Mouse (Mus musculus) midbrain, embryonic 12.5 days (tissue): ENCODE measurements around the gene Prss16. TPM values are rescaled to one million over a fixed set of nuclear protein-coding genes. Genes with fewer than 3 reads are reported as not detected.
A peak's percentile ranks its signal among the peaks of the same experiment; 100 is the strongest.

Source experiments
- ATAC-seq: fragments of 200-750 bp; cut with Nextera tagmentation; 2 replicates; pipeline ENCODE4 v1.8.0; 2017; ENCODE audit warnings: low read depth, moderate TSS enrichment, moderate library complexity; ENCODE audit not compliant: low FRiP score
- H3K27ac ChIP-seq: fragments of 300-500 bp; sonication (generic); replicated peaks from 2 replicates; pipeline ENCODE4 v1.5.1; 2016; ENCODE audit warnings: mild to moderate bottlenecking
- H3K27me3 ChIP-seq: fragments of 300-500 bp; sonication (generic); 2 replicates; pipeline ENCODE4 v1.6.1; 2016; ENCODE audit warnings: mild to moderate bottlenecking
- H3K36me3 ChIP-seq: fragments of 300-500 bp; sonication (generic); 2 replicates; pipeline ENCODE4 v1.6.1; 2016
- H3K4me1 ChIP-seq: fragments of 300-500 bp; sonication (generic); 2 replicates; pipeline ENCODE4 v1.6.1; 2016
- H3K4me2 ChIP-seq: fragments of 300-500 bp; sonication (generic); replicated peaks from 2 replicates; pipeline ENCODE4 v1.6.1; 2016; ENCODE audit warnings: mild to moderate bottlenecking, moderate library complexity
- H3K4me3 ChIP-seq: fragments of 300-500 bp; sonication (generic); 2 replicates; pipeline ENCODE4 v1.5.1; 2016; ENCODE audit warnings: mild to moderate bottlenecking
- H3K9ac ChIP-seq: fragments of 300-500 bp; sonication (generic); replicated peaks from 2 replicates; pipeline ENCODE4 v1.6.1; 2016; ENCODE audit warnings: mild to moderate bottlenecking, moderate library complexity
- H3K9me3 ChIP-seq: fragments of 300-500 bp; sonication (generic); 2 replicates; pipeline ENCODE4 v1.6.1; 2016; ENCODE audit warnings: mild to moderate bottlenecking
- WGBS: fragments of 180-500 bp; shearing (Covaris S2); methylation state at CpG from one replicate; pipeline ENCODE4 v1.1.7; 2016; 5-methylcytosine and 5-hydroxymethylcytosine counted together
- polyA plus RNA-seq: library from polyadenylated mRNA; unstranded; fragments of >200 nt; fragmentation: Nextera tagmentation; extraction: Ambion mirVana; gene quantifications from 2 replicates; pipeline ENCODE4 v1.2.1, GENCODE M21; 2016

The Prss16 gene
- polyA plus RNA-seq, 1 experiment from 2014 or later, result not detected

- H3K27me3 ChIP-seq, result no peaks in the 10 kb centered on the region
- H3K4me3 ChIP-seq, result peak overlapping the region; percentile 42
- H3K4me2 ChIP-seq, result peak overlapping the region; percentile 67
- no peaks in the 10 kb centered on the region for H3K36me3 ChIP-seq
- peak overlapping the region; percentile 85; the same call in 1 of the 2 replicates for H3K27ac ChIP-seq
- peak overlapping the region; percentile 65; the same call in 1 of the 2 replicates for H3K9ac ChIP-seq
- 53% methylated on average over 5 of the region's 5 CpGs for WGBS
- H3K4me1 ChIP-seq, result peaks cover 21% of the 10 kb centered on the region
- ATAC-seq, result no peak
- no peaks in the 10 kb centered on the region for H3K9me3 ChIP-seq
These were observed 24.4 kb upstream of the Prss16 start for GRCm38 (mm10) chr13:22033741-22034442.

GRCm38 (mm10) chr13:22030493-22030892 is 21.0 kb upstream of the Prss16 start:
- no peaks in the 10 kb centered on the region for H3K9me3 ChIP-seq
- no peak overlapping the region for H3K27ac ChIP-seq
- H3K4me2 ChIP-seq, result no peak overlapping the region
- H3K4me1 ChIP-seq, result peaks cover 22% of the 10 kb centered on the region
- ATAC-seq, result no peak
- WGBS, result 14% methylated on average over 4 of the region's 4 CpGs
- no peak overlapping the region for H3K9ac ChIP-seq
- H3K4me3 ChIP-seq, result no peak overlapping the region
- H3K36me3 ChIP-seq, result no peaks in the 10 kb centered on the region
- H3K27me3 ChIP-seq, result no peaks in the 10 kb centered on the region

- Histone ChIP-seq H3K36me3 (no peaks in the 10 kb centered on the region), H3K4me1 (peaks cover 22% of the 10 kb centered on the region), H3K27ac (no peak overlapping the region), H3K4me3 (no peak overlapping the region), H3K27me3 (no peaks in the 10 kb centered on the region), H3K9ac (no peak overlapping the region), H3K9me3 (no peaks in the 10 kb centered on the region), H3K4me2 (no peak overlapping the region)
- ATAC-seq, result no peak
- 21% methylated on average over 8 of the region's 8 CpGs for WGBS
These were observed 20.4 kb upstream of the Prss16 start for GRCm38 (mm10) chr13:22029928-22030327.

GRCm38 (mm10) chr13:22028673-22029460 is 19.3 kb upstream of the Prss16 start:
- Histone ChIP-seq H3K9ac (peak overlapping the region; percentile 59; the same call in 1 of the 2 replicates), H3K9me3 (no peaks in the 10 kb centered on the region), H3K27me3 (no peaks in the 10 kb centered on the region), H3K4me1 (peaks cover 11% of the 10 kb centered on the region), H3K4me3 (peak overlapping the region; percentile 49), H3K27ac (peak overlapping the region; percentile 74), H3K36me3 (no peaks in the 10 kb centered on the region), H3K4me2 (peak overlapping the region; percentile 61)
- ATAC-seq, result peak; percentile 84
- 1% methylated on average over 40 of the region's 40 CpGs for WGBS

- ATAC-seq, result peak; percentile 20; the same call in 1 of the 2 replicates
- Histone ChIP-seq H3K36me3 (no peaks in the 10 kb centered on the region), H3K4me2 (peak overlapping the region; percentile 60), H3K9me3 (no peaks in the 10 kb centered on the region), H3K9ac (peak overlapping the region; percentile 55), H3K4me1 (0 out of 2 replicates have a peak, but pooled peaks cover 13% of the 10 kb centered on the region), H3K27me3 (no peaks in the 10 kb centered on the region), H3K4me3 (peak overlapping the region; percentile 47), H3K27ac (no peak overlapping the region; the same call in 1 of the 2 replicates)
- 1% methylated on average over 35 of the region's 35 CpGs for WGBS
These were observed 16.8 kb upstream of the Prss16 start for GRCm38 (mm10) chr13:22026058-22027031.

- H3K4me1 ChIP-seq, result peaks cover 17% of the 10 kb centered on the region
These were observed 12.7 kb upstream of the Prss16 start for GRCm38 (mm10) chr13:22022241-22022640.

GRCm38 (mm10) chr13:22021581-22021980 is 12.0 kb upstream of the Prss16 start:
- Histone ChIP-seq H3K4me1 (peaks cover 15% of the 10 kb centered on the region), H3K27me3 (peaks cover 30% of the 10 kb centered on the region), H3K4me3 (peak overlapping the region; percentile 49), H3K9ac (peak overlapping the region; percentile 49), H3K27ac (no peak overlapping the region), H3K9me3 (no peaks in the 10 kb centered on the region), H3K36me3 (no peaks in the 10 kb centered on the region), H3K4me2 (peak overlapping the region; percentile 66)
- ATAC-seq, result no peak
- under 1% methylated on average over 11 of the region's 11 CpGs for WGBS

More at GRCm38 (mm10) chr13:22022241-22022640, 12.7 kb upstream of the Prss16 start:
- Histone ChIP-seq H3K9me3 (no peaks in the 10 kb centered on the region), H3K9ac (peak overlapping the region; percentile 49; the same call in 1 of the 2 replicates), H3K27me3 (peaks cover 29% of the 10 kb centered on the region), H3K4me3 (peak overlapping the region; percentile 49), H3K27ac (no peak overlapping the region), H3K36me3 (no peaks in the 10 kb centered on the region), H3K4me2 (peak overlapping the region; percentile 66)
- WGBS, result under 1% methylated on average over 9 of the region's 9 CpGs
- ATAC-seq, result peak; percentile 68

GRCm38 (mm10) chr13:22020901-22021339 is 11.4 kb upstream of the Prss16 start:
- under 1% methylated on average over 8 of the region's 8 CpGs for WGBS
- Histone ChIP-seq H3K36me3 (no peaks in the 10 kb centered on the region), H3K4me1 (peaks cover 12% of the 10 kb centered on the region), H3K9ac (no peak overlapping the region; the same call in 1 of the 2 replicates), H3K4me3 (peak overlapping the region; percentile 49), H3K4me2 (peak overlapping the region; percentile 66), H3K9me3 (no peaks in the 10 kb centered on the region), H3K27ac (no peak overlapping the region), H3K27me3 (peaks cover 36% of the 10 kb centered on the region)
- no peak for ATAC-seq

- peak overlapping the region; percentile 66 for H3K4me2 ChIP-seq
- H3K9ac ChIP-seq, result peak overlapping the region; percentile 12; the same call in 1 of the 2 replicates
- H3K9me3 ChIP-seq, result no peaks in the 10 kb centered on the region
- H3K4me3 ChIP-seq, result peak overlapping the region; percentile 49
- H3K27me3 ChIP-seq, result peaks cover 41% of the 10 kb centered on the region
- no peak for ATAC-seq
- no peak overlapping the region for H3K27ac ChIP-seq
- under 1% methylated on average over 44 of the region's 44 CpGs for WGBS
- H3K4me1 ChIP-seq, result peaks cover 10% of the 10 kb centered on the region
- no peaks in the 10 kb centered on the region for H3K36me3 ChIP-seq
These were observed 10.6 kb upstream of the Prss16 start for GRCm38 (mm10) chr13:22019934-22020835.
